Mouse (Mus musculus) CD4-positive naive resting alpha-beta T cell, adult 57 days (primary cell): Measurements from ENCODE around the gene Olfr521. TPM values are rescaled to one million over a fixed set of nuclear protein-coding genes. Genes with fewer than 3 reads are reported as not detected.

Experiments used
- total RNA-seq: library from RNA; stranded (reverse); gene quantifications from one replicate; pipeline ENCODE4 v1.2.4, GENCODE M21; 2023

Gene Olfr521
- total RNA-seq = not detected

GRCm38 (mm10) chr7:99763207-99763606 is at the start of gene Olfr521:
TSS of gene Olfr521 (plus strand) at chr7:99763507.

DNA sequence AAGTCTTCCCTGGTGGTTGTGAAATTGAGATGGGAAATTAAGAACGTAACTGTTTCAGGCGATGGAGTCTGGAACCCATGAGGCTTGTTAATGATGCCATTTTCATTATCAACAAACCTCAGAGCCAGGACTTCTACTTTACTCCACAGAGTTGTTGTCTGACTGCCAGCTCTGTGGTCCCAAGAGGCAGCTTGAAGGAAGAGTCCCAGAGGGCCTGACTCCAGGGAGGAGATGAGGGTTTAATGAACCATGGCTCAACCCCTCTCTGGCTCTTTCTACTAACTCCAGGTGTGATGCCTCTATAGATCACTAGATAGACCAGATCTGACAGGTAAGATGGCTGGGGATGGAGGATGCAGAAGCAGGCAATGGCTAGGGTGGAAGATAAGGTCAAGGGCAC is 33.3 kb upstream of the Olfr521 start, which contains the start of gene Olfr520:
Gene Olfr520, plus strand, starts transcription at position 301 of the 400 bp plus-strand sequence.

Other genes starting within 250 kb of the Olfr521 start
- gene Arrb1, start 228.0 kb upstream of the Olfr521 start, total RNA-seq = 90.6 TPM
- gene Tpbgl, start 136.4 kb upstream of the Olfr521 start, total RNA-seq = 3.8 TPM
- gene Slco2b1, start 52.2 kb upstream of the Olfr521 start, total RNA-seq = 0.56 TPM
- not detected for gene Olfr520, start 33.2 kb upstream of the Olfr521 start, total RNA-seq
- 5.4 TPM for gene Neu3, start 64.9 kb downstream of the Olfr521 start, total RNA-seq
- gene Xrra1, start 95.6 kb downstream of the Olfr521 start, total RNA-seq = not detected
- 116 TPM for gene Spcs2, start 100.0 kb downstream of the Olfr521 start, total RNA-seq
- 23.8 TPM for gene Rnf169, start 216.9 kb downstream of the Olfr521 start, total RNA-seq
- not detected for gene Chrdl2, start 242.7 kb downstream of the Olfr521 start, total RNA-seq